Mouse (Mus musculus) lung, adult 2 months (tissue): Measurements from ENCODE around the gene Gm5799.
"Not testable (repeated sequence)": the region's sequence is repeated elsewhere in the genome, so short reads cannot be mapped to it uniquely, and the experiment has no call there.

Source experiments
- CTCF ChIP-seq: fragments of 200-500 bp; IDR thresholded peaks from 2 replicates; pipeline ENCODE4 v1.5.1; 2011; ENCODE audit warnings: mild to moderate bottlenecking, low read length, control low read depth; ENCODE audit not compliant: insufficient read depth
- POLR2A ChIP-seq: fragments of 200-500 bp; IDR thresholded peaks from 2 replicates; pipeline ENCODE4 v1.6.1; 2011; ENCODE audit warnings: low read depth, mild to moderate bottlenecking, control low read depth, low read length, borderline replicate concordance; ENCODE audit errors: extremely low read depth

DNA sequence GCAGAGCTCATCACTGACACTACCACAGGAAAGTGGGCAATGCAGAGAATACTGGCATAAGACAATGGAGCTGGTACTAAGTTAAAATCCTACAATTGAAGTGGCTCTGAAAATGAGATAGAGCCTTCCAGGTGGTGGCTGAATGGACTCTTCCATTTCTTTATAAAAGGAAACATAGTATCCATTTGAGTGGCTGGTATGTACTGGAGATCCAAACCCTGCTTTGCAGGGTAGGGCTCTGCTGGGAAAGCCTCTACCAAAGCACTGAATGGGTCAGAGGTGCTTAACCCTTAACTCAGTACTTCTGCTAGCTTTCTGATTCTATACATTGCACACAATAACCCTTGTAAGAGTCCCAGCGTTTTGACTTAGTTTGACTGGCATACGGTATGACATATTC is 8.9 kb downstream of the Gm5799 start:
- not testable (repeated sequence) for TF ChIP-seq CTCF, POLR2A
